Mouse (Mus musculus) liver, embryonic 14.5 days (tissue): ENCODE results near the gene Lrrc66. TPM values are rescaled to one million over a fixed set of nuclear protein-coding genes. Genes with fewer than 3 reads are reported as not detected.
"Not testable (repeated sequence)": the region's sequence is repeated elsewhere in the genome, so short reads cannot be mapped to it uniquely, and the experiment has no call there.

Experiments used
- ATAC-seq: fragments of 200-750 bp; cut with Nextera tagmentation; 2 replicates; pipeline ENCODE4 v1.8.0; 2017; ENCODE audit warnings: moderate number of reproducible peaks, mild to moderate bottlenecking, moderate library complexity; ENCODE audit not compliant: insufficient read depth
- DNase-seq, 3 experiments: peaks; one replicate each; pipeline ENCODE4 v3.0.0-alpha.2; 2012 to 2013; ENCODE audit warnings: low read depth in 3 of 3, low spot score in 3 of 3
- H3K27ac ChIP-seq: fragments of 300-500 bp; sonication (generic); 2 replicates; pipeline ENCODE4 v1.5.1; 2014; ENCODE audit warnings: moderate library complexity, mild to moderate bottlenecking, control low read depth, inconsistent platforms
- H3K27me3 ChIP-seq: fragments of 300-500 bp; sonication (generic); 2 replicates; pipeline ENCODE4 v1.6.1; 2014; ENCODE audit warnings: mild to moderate bottlenecking, low read length, moderate library complexity; ENCODE audit not compliant: control insufficient read depth, insufficient read depth
- H3K36me3 ChIP-seq: fragments of 300-500 bp; sonication (generic); replicated peaks from 2 replicates; pipeline ENCODE4 v1.6.1; 2014; ENCODE audit warnings: low read depth; ENCODE audit not compliant: control insufficient read depth, insufficient read depth
- H3K4me1 ChIP-seq, 2 experiments: fragments of 200-500 bp in 1 of 2; fragments of 300-500 bp in 1 of 2; sonication (generic) in 1 of 2; replicated peaks; 2 replicates each; pipeline ENCODE4 v1.6.1; 2012 to 2014; ENCODE audit warnings: antibody characterized with exemption in 1 of 2, inconsistent platforms in 1 of 2, low read length in 1 of 2; ENCODE audit not compliant: control insufficient read depth in 2 of 2, insufficient read depth in 2 of 2
- H3K4me2 ChIP-seq: fragments of 300-500 bp; sonication (generic); 2 replicates; pipeline ENCODE4 v1.6.1; 2014; ENCODE audit warnings: low read depth, mild to moderate bottlenecking, control low read depth, moderate library complexity
- H3K4me3 ChIP-seq, 2 experiments: fragments of 200-500 bp in 1 of 2; fragments of 300-500 bp in 1 of 2; sonication (generic) in 1 of 2; 2 replicates each; pipeline ENCODE4 v1.5.1; 2012 to 2014; ENCODE audit warnings: low read depth in 2 of 2, low read length in 2 of 2, mild to moderate bottlenecking in 2 of 2, control low read depth in 1 of 2, inconsistent platforms in 1 of 2, moderate library complexity in 1 of 2; ENCODE audit not compliant: insufficient read depth in 1 of 2
- H3K9ac ChIP-seq: fragments of 300-500 bp; sonication (generic); replicated peaks from 2 replicates; pipeline ENCODE4 v1.6.1; 2014; ENCODE audit warnings: mild to moderate bottlenecking, control low read depth, moderate library complexity
- H3K9me3 ChIP-seq: fragments of 300-500 bp; sonication (generic); 2 replicates; pipeline ENCODE4 v1.6.1; 2016; ENCODE audit warnings: low read length, mixed read lengths; ENCODE audit not compliant: control insufficient read depth
- CTCF ChIP-seq: IDR thresholded peaks from 2 replicates; pipeline ENCODE4 v1.5.1; 2016; ENCODE audit warnings: antibody characterized with exemption, low read depth, control low read depth
- EP300 ChIP-seq: IDR thresholded peaks from 2 replicates; pipeline ENCODE4 v1.6.1; 2016; ENCODE audit warnings: antibody characterized with exemption, low read depth
- WGBS: fragments of 180-500 bp; shearing (Covaris S2); extraction: QIAGEN DNeasy Blood & Tissue Kit; methylation state at CpG from one replicate; pipeline ENCODE4 v1.1.7; 2014; ENCODE audit not compliant: insufficient replicate concordance; 5-methylcytosine and 5-hydroxymethylcytosine counted together
- polyA plus RNA-seq, 2 experiments: library from polyadenylated mRNA; depleted of rRNA in 1 of 2; stranded (reverse) in 1 of 2; unstranded in 1 of 2; fragments of >200 nt; fragmentation: Nextera tagmentation in 1 of 2; extraction: Ambion mirVana in 1 of 2; gene quantifications; 2 replicates each; pipeline versions ENCODE4 v1.2.1 to v1.2.3; 2012 to 2014

Gene Lrrc66
- polyA plus RNA-seq, 2 experiments: 0.04 TPM; not detected in 1

GRCm38 (mm10) chr5:73585212-73586115 lies 46.9 kb downstream of the Lrrc66 start:
- 34% methylated on average over 7 of the region's 7 CpGs for WGBS
- ATAC-seq: no peak

GRCm38 (mm10) chr5:73584011-73584410 lies 48.3 kb downstream of the Lrrc66 start:
- WGBS: 58% methylated on average over 6 of the region's 6 CpGs
- H3K27me3 ChIP-seq, H3K9ac ChIP-seq, H3K27ac ChIP-seq, DNase-seq, H3K4me2 ChIP-seq, H3K36me3 ChIP-seq, ATAC-seq, H3K4me1 ChIP-seq, H3K9me3 ChIP-seq, H3K4me3 ChIP-seq: not testable (repeated sequence)

More at GRCm38 (mm10) chr5:73585212-73586115, 46.9 kb downstream of the Lrrc66 start:
- no peak overlapping the region for H3K4me2 ChIP-seq
- no peaks in the 10 kb centered on the region for H3K9me3 ChIP-seq
- no peak for DNase-seq
- TF ChIP-seq EP300 (no peak), CTCF (no peak)
- H3K36me3 ChIP-seq: no peaks in the 10 kb centered on the region
- no peaks in the 10 kb centered on the region for H3K27me3 ChIP-seq
- no peak overlapping the region for H3K27ac ChIP-seq
- no peak overlapping the region for H3K9ac ChIP-seq
- no peak overlapping the region for H3K4me3 ChIP-seq
- no peaks in the 10 kb centered on the region for H3K4me1 ChIP-seq

GRCm38 (mm10) chr5:73578131-73578530 lies 54.2 kb downstream of the Lrrc66 start:
- Histone ChIP-seq H3K9me3 (no peaks in the 10 kb centered on the region), H3K27me3 (no peaks in the 10 kb centered on the region), H3K27ac (no peak overlapping the region), H3K4me2 (no peak overlapping the region), H3K4me1 (no peaks in the 10 kb centered on the region), H3K4me3 (no peak overlapping the region), H3K9ac (no peak overlapping the region), H3K36me3 (no peaks in the 10 kb centered on the region)
- WGBS: 45% methylated on average over 3 of the region's 3 CpGs
- ATAC-seq (no peak), DNase-seq (no peak)
- TF ChIP-seq EP300: no peak
- TF ChIP-seq CTCF: no peak

GRCm38 (mm10) chr5:73576708-73577107 lies 55.6 kb downstream of the Lrrc66 start:
- 64% methylated on average over 7 of the region's 7 CpGs for WGBS
- no peak overlapping the region for H3K27ac ChIP-seq

DNA sequence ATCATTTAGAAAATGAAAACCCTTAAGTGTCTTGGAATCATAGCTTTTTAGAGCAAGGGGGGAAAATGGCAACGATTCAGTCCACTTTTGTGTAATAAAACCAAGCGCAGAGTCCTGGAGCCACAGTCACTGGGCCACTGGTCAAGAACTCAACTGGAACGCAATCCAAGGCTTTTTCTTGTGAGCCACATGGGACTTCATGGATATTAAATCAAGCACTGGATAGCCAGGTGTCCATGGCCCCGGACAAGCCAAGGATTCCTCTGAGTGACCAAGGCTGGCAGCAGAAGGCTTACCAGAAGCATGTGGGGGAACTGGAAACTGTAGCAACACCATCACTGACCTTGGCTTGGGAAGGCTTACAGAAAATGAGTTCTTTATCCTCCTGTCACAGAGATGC lies 57.7 kb downstream of the Lrrc66 start:
- Histone ChIP-seq H3K27ac (no peak overlapping the region), H3K27me3 (no peaks in the 10 kb centered on the region), H3K4me2 (no peak overlapping the region), H3K36me3 (no peaks in the 10 kb centered on the region), H3K9me3 (no peaks in the 10 kb centered on the region), H3K4me3 (no peak overlapping the region), H3K4me1 (no peaks in the 10 kb centered on the region), H3K9ac (no peak overlapping the region)
- no peak for TF ChIP-seq EP300
- no peak for TF ChIP-seq CTCF
- DNase-seq (no peak), ATAC-seq (no peak)
- WGBS: 70% methylated on average over 4 of the region's 4 CpGs

More at GRCm38 (mm10) chr5:73576708-73577107, 55.6 kb downstream of the Lrrc66 start:
- no peaks in the 10 kb centered on the region for H3K4me1 ChIP-seq
- TF ChIP-seq CTCF: no peak
- no peak for TF ChIP-seq EP300
- H3K4me3 ChIP-seq: no peak overlapping the region
- no peaks in the 10 kb centered on the region for H3K9me3 ChIP-seq
- ATAC-seq: no peak
- H3K27me3 ChIP-seq: no peaks in the 10 kb centered on the region
- DNase-seq: no peak
- H3K4me2 ChIP-seq: no peak overlapping the region
- no peak overlapping the region for H3K9ac ChIP-seq
- H3K36me3 ChIP-seq: no peaks in the 10 kb centered on the region
